Mouse (Mus musculus) neutrophil, adult 59 days (primary cell): Measurements from ENCODE around the gene Npnt. TPM values are rescaled to one million over a fixed set of nuclear protein-coding genes. Genes with fewer than 3 reads are reported as not detected.

Experiments used
- total RNA-seq, 2 experiments: library from RNA; stranded (reverse); gene quantifications; 1 replicate in 1 of 2; 2 replicates in 1 of 2; pipeline ENCODE4 v1.2.4; 2023

The Npnt gene
- under 1 TPM; 0.15 to 0.47 TPM for total RNA-seq

DNA sequence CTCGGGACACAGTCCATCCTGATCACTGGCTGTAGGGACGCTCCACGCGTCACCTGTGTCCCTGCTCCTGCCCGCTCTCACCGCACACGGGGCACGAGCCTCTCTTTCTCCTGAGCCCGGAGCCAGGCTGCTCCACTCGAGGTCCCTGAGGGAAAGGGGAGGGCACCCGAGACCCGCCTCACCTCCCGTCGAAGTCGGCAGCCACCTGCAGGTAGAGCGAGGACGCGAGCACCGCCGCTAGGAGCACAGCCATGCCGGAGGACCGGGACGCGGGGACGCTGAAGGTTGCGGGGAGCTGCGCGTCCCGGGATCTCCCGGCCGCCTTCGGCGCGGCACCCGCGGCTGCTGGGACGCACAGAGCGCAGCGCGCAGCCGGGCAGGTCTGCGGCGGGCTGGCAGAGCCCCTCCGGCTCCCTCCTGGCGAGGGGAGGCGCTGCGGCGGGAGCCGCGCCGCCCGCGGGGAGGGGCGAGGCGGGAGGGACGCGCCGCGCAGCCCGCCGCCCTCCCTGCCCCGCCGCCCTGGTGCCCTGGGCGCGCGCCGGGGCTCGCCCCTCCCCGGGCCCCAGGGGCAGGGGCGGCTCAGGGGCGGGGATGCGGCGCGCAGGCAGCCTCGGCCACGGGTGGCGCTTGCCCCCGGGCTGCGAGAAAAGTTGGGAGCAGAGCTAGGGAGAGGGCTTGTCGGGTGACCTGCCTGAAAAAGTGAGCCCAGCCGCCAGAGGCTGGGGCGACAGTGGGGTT is at the start of gene Npnt:
Gene Npnt (minus strand): TSS at position 501 of the 738 bp plus-strand sequence.

Other genes with a start within 250 kb of the Npnt start
- 10 to 100 TPM; 43.4 to 44.7 TPM for gene Ints12, start 141.5 kb upstream of the Npnt start, total RNA-seq
- gene Gstcd, start 141.7 kb upstream of the Npnt start, total RNA-seq: 1 to 10 TPM; 9.5 to 10.0 TPM